ENCODE assay signal across 28 mouse cellular contexts in the genomic region with DNA sequence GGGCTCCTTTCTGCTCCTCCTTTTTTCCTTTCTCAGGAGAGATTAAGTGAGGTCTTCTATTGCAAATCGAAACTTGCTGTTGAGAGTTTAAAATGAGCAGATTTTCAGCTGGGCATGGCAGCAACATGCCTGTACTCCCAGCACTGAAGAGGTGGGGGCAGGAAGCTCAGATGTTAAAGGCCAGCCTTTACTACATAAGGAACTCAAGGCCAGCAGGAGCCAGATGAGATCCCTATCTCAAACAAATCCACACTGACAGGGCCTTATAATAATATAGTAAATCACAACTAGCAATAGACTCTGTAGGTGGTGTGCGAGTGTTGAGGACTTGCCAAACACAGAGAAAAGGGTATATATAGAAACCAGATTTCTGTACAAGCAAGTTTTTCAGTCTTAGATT. TPM values are rescaled to one million over a fixed set of nuclear protein-coding genes. Genes with fewer than 3 reads are reported as not detected.
DNase-seq lines count a peak whose midpoint lies in the region; ATAC-seq lines count a peak whose summit lies in the region.
"Had no signal": no experiment of that assay in that cellular context is flagged by ENCODE, and none has a peak within 500 bp of the region (broad histone marks: within the 10 kb centered on the region; RNA-seq: fewer than 3 reads in every experiment).

No protein-coding gene starts in this region.

- H3K4me2 ChIP-seq in embryonic facial prominence, embryonic 13.5 days: no peak overlapping the region
- H3K4me2 ChIP-seq: embryonic facial prominence, embryonic 12.5 days; forebrain, embryonic 13.5 days; heart, embryonic 13.5 days; hindbrain, embryonic 12.5 days; hindbrain, embryonic 15.5 days had no signal

- ATAC-seq in embryonic facial prominence, embryonic 13.5 days (ENCODE audit: insufficient number of reproducible peaks, insufficient read depth, low FRiP score, low TSS enrichment, low read depth): no peak
- ATAC-seq: forebrain, embryonic 13.5 days; forebrain, postnatal 0 days; intestine, postnatal 0 days had no signal

- H3K27me3 ChIP-seq in embryonic facial prominence, embryonic 13.5 days: no peaks in the 10 kb centered on the region
- no peaks in the 10 kb centered on the region for H3K27me3 ChIP-seq in embryonic facial prominence, embryonic 10.5 days (replicated peaks; ENCODE audit: low read depth, poor library complexity, severe bottlenecking)
- H3K27me3 ChIP-seq: CH12.LX; embryonic facial prominence, embryonic 12.5 days; forebrain, embryonic 13.5 days; heart, embryonic 13.5 days; hindbrain, embryonic 12.5 days; hindbrain, embryonic 15.5 days had no signal

- no peak overlapping the region for H3K9ac ChIP-seq in embryonic facial prominence, embryonic 13.5 days
- H3K9ac ChIP-seq: embryonic facial prominence, embryonic 12.5 days; forebrain, embryonic 13.5 days; forebrain, postnatal 0 days; heart, embryonic 13.5 days; hindbrain, embryonic 12.5 days; hindbrain, embryonic 15.5 days had no signal

- H3K36me3 ChIP-seq in embryonic facial prominence, embryonic 13.5 days: peaks cover 47% of the 10 kb centered on the region
- peaks cover 68% of the 10 kb centered on the region for H3K36me3 ChIP-seq in embryonic facial prominence, embryonic 10.5 days (replicated peaks)

- no peak for DNase-seq in embryonic facial prominence, embryonic 10.5 days (ENCODE audit: low spot score)
- DNase-seq in heart, adult 11 months: peak; percentile 52
- DNase-seq in heart, postnatal 36 days: no peak
- peak; percentile 10 for DNase-seq in 416B (ENCODE audit: low read depth)
- DNase-seq in fat pad, adult 2 months (ENCODE audit: extremely low read depth, low read depth, low spot score): peak; percentile 51
- DNase-seq in thymus, postnatal 14 days: no peak
- DNase-seq in ovary, postnatal 14 days (ENCODE audit: low spot score): no peak
- DNase-seq: adrenal gland, adult 2 months; adrenal gland, postnatal 14 days; B cell, adult 2 months; cerebellum, adult 11-12 months; cerebellum, adult 9-10 months; cerebellum, postnatal 14 days; forebrain, postnatal 0 days; gastrocnemius, postnatal 25 days; heart, adult 2 months; heart, postnatal 14 days had no signal

- H3K4me1 ChIP-seq in embryonic facial prominence, embryonic 13.5 days: peaks cover 5% of the 10 kb centered on the region; the same call in 1 of the 2 replicates
- no peaks in the 10 kb centered on the region for H3K4me1 ChIP-seq in embryonic facial prominence, embryonic 10.5 days
- H3K4me1 ChIP-seq: embryonic facial prominence, embryonic 12.5 days; forebrain, embryonic 10.5 days; forebrain, embryonic 13.5 days; heart, embryonic 10.5 days; hindbrain, embryonic 12.5 days; hindbrain, embryonic 15.5 days had no signal

- intact Hi-C loops in heart, postnatal 36 days (cut with DNase I): no loop called here

- 70% methylated on average over 2 of the region's 2 CpGs for WGBS in embryonic facial prominence, embryonic 13.5 days
- 86% methylated on average over 2 of the region's 2 CpGs for WGBS in embryonic facial prominence, embryonic 10.5 days

- H3K4me3 ChIP-seq in embryonic facial prominence, embryonic 13.5 days: no peak overlapping the region
- no peak overlapping the region for H3K4me3 ChIP-seq in embryonic facial prominence, embryonic 10.5 days
- H3K4me3 ChIP-seq: embryonic facial prominence, embryonic 12.5 days; erythroblast, embryonic 14.5 days; forebrain, embryonic 10.5 days; forebrain, embryonic 13.5 days; heart, adult 2 months; heart, embryonic 10.5 days; heart, embryonic 13.5 days; hindbrain, embryonic 12.5 days; hindbrain, embryonic 15.5 days had no signal

- H3K27ac ChIP-seq in embryonic facial prominence, embryonic 13.5 days: 0 out of 2 replicates have a peak overlapping the region, but pooled peaks have one; percentile 16
- no peak overlapping the region for H3K27ac ChIP-seq in embryonic facial prominence, embryonic 10.5 days (replicated peaks)
- H3K27ac ChIP-seq: embryonic facial prominence, embryonic 12.5 days; forebrain, embryonic 10.5 days; forebrain, embryonic 13.5 days; heart, adult 2 months; heart, embryonic 10.5 days; heart, embryonic 13.5 days; hindbrain, embryonic 12.5 days; hindbrain, embryonic 15.5 days had no signal

- no peaks in the 10 kb centered on the region for H3K9me3 ChIP-seq in embryonic facial prominence, embryonic 13.5 days
- H3K9me3 ChIP-seq in embryonic facial prominence, embryonic 10.5 days: no peaks in the 10 kb centered on the region
- H3K9me3 ChIP-seq: embryonic facial prominence, embryonic 12.5 days; forebrain, embryonic 10.5 days; forebrain, embryonic 13.5 days; heart, embryonic 10.5 days; heart, embryonic 13.5 days; hindbrain, embryonic 12.5 days; hindbrain, embryonic 15.5 days had no signal

RNA-seq across cellular contexts. Expression of a gene that starts 28.3 kb away (rescaled TPM):
- polyA plus RNA-seq in embryonic facial prominence, embryonic 13.5 days (2015; fragmentation: Nextera tagmentation; extraction: Ambion mirVana): 6.5 TPM in 2 replicates
- polyA plus RNA-seq in embryonic facial prominence, embryonic 10.5 days (2016; fragmentation: Nextera tagmentation; extraction: Ambion mirVana): 4.5 and 5.0 TPM in 2 replicates
- 10 to 100 TPM; 38.0 to 39.8 TPM for total RNA-seq in heart, postnatal 36 days (2021)

Comparison
In these comparisons a context has a peak if more than half of its experiments do, and no peak if none do; other contexts are left out.
1. DNase-seq: peak in heart, adult 11 months (single experiment), 416B (single experiment) and fat pad, adult 2 months (single experiment); none in embryonic facial prominence, embryonic 10.5 days (single experiment), heart, postnatal 36 days (0 of 2), thymus, postnatal 14 days (single experiment) and ovary, postnatal 14 days (single experiment).